Mouse (Mus musculus) midbrain, embryonic 15.5 days (tissue): Measurements from ENCODE around the gene Mt3. TPM values are rescaled to one million over a fixed set of nuclear protein-coding genes. Genes with fewer than 3 reads are reported as not detected.

ENCODE experiments used
- ATAC-seq: fragments of 200-750 bp; cut with Nextera tagmentation; replicated peaks from 2 replicates; pipeline ENCODE4 v1.8.0; 2017; ENCODE audit warnings: moderate TSS enrichment
- H3K27ac ChIP-seq: fragments of 300-500 bp; sonication (generic); 2 replicates; pipeline ENCODE4 v1.5.1; 2015; ENCODE audit warnings: mild to moderate bottlenecking, inconsistent platforms
- H3K27me3 ChIP-seq: fragments of 300-500 bp; sonication (generic); replicated peaks from 2 replicates; pipeline ENCODE4 v1.6.1; 2015; ENCODE audit warnings: inconsistent platforms
- H3K36me3 ChIP-seq: fragments of 300-500 bp; sonication (generic); replicated peaks from 2 replicates; pipeline ENCODE4 v1.6.1; 2015; ENCODE audit warnings: inconsistent platforms
- H3K4me1 ChIP-seq: fragments of 300-500 bp; sonication (generic); 2 replicates; pipeline ENCODE4 v1.6.1; 2015; ENCODE audit warnings: inconsistent platforms
- H3K4me2 ChIP-seq: fragments of 300-500 bp; sonication (generic); 2 replicates; pipeline ENCODE4 v1.6.1; 2015; ENCODE audit warnings: inconsistent platforms, mild to moderate bottlenecking, moderate library complexity
- H3K4me3 ChIP-seq: fragments of 300-500 bp; sonication (generic); 2 replicates; pipeline ENCODE4 v1.5.1; 2015; ENCODE audit warnings: mild to moderate bottlenecking, inconsistent platforms
- H3K9ac ChIP-seq: fragments of 300-500 bp; sonication (generic); 2 replicates; pipeline ENCODE4 v1.6.1; 2015; ENCODE audit warnings: mild to moderate bottlenecking, inconsistent platforms
- H3K9me3 ChIP-seq: fragments of 300-500 bp; sonication (generic); 2 replicates; pipeline ENCODE4 v1.6.1; 2016; ENCODE audit warnings: inconsistent platforms
- WGBS: fragments of 180-500 bp; shearing (Covaris S2); methylation state at CpG from one replicate; pipeline ENCODE4 v1.1.7; 2015; ENCODE audit warnings: mixed read lengths; 5-methylcytosine and 5-hydroxymethylcytosine counted together
- polyA plus RNA-seq: library from polyadenylated mRNA; unstranded; fragments of >200 nt; fragmentation: Nextera tagmentation; extraction: Ambion mirVana; gene quantifications from 2 replicates; pipeline ENCODE4 v1.2.1, GENCODE M21; 2015

Gene Mt3
- polyA plus RNA-seq, 1 experiment from 2014 or later, result 158 TPM

DNA sequence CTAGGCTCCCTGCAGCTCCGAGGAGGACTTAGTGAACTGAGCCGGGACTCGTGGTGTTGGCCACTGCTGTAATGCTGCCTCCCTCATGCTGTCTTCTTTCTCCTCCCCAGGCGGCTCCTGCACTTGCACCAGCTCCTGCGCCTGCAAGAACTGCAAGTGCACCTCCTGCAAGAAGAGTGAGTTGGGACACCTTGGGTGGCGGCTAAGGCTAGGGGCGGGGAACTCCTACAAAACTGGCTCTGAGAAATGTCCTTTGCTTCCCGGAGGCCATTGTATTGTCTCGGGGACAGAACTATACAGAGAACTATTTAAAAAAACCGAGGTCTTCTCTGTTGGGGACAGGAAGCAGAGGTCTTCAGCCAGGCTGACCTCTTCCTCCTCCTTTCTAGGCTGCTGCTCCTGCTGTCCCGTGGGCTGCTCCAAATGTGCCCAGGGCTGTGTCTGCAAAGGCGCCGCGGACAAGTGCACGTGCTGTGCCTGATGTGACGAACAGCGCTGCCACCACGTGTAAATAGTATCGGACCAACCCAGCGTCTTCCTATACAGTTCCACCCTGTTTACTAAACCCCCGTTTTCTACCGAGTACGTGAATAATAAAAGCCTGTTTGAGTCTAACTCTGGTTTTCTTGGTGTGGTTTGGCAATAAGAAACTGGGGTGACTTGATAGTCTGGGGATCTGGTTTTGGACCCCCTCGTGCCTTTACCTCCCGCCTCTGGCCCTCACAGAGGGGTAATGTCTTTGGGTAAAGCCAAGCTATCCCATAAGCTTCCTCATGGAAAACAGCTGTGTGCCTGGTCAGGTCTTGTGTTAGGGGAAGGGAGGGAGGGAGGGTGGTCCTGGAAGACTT is 27.5 kb downstream of the Mt3 start:
- Histone ChIP-seq H3K4me1 (peaks cover 25% of the 10 kb centered on the region), H3K4me2 (peak overlapping the region; percentile 87), H3K27me3 (peaks cover 86% of the 10 kb centered on the region), H3K36me3 (no peaks in the 10 kb centered on the region), H3K9me3 (no peaks in the 10 kb centered on the region), H3K9ac (no peak overlapping the region), H3K27ac (no peak overlapping the region), H3K4me3 (peak overlapping the region; percentile 42)
- ATAC-seq, result no peak
- 4% methylated on average over 25 of the region's 25 CpGs for WGBS

DNA sequence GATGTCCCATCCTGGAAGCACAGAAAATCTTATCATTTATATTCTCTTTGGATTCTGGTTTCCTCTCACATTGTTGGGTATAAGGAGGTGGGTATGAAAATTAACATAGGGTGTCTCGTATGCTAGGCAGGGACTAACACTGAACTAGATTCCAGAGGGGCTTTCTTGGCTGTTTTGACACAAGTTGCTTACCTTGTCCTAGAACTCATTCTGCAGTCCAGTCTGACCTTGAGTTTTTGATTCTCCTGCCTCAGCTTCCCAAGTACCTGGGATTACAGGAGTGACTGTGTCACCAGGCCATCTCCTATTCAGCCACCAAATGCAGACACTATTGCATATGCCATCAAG is 28.1 kb downstream of the Mt3 start:
- Histone ChIP-seq H3K36me3 (no peaks in the 10 kb centered on the region), H3K4me2 (no peak overlapping the region), H3K4me1 (peaks cover 25% of the 10 kb centered on the region), H3K27ac (no peak overlapping the region), H3K9ac (no peak overlapping the region), H3K4me3 (no peak overlapping the region), H3K27me3 (peaks cover 84% of the 10 kb centered on the region), H3K9me3 (no peaks in the 10 kb centered on the region)
- no peak for ATAC-seq
- whole genome bisulfite sequencing, result 83% methylated on average over 1 of the region's 1 CpGs

DNA sequence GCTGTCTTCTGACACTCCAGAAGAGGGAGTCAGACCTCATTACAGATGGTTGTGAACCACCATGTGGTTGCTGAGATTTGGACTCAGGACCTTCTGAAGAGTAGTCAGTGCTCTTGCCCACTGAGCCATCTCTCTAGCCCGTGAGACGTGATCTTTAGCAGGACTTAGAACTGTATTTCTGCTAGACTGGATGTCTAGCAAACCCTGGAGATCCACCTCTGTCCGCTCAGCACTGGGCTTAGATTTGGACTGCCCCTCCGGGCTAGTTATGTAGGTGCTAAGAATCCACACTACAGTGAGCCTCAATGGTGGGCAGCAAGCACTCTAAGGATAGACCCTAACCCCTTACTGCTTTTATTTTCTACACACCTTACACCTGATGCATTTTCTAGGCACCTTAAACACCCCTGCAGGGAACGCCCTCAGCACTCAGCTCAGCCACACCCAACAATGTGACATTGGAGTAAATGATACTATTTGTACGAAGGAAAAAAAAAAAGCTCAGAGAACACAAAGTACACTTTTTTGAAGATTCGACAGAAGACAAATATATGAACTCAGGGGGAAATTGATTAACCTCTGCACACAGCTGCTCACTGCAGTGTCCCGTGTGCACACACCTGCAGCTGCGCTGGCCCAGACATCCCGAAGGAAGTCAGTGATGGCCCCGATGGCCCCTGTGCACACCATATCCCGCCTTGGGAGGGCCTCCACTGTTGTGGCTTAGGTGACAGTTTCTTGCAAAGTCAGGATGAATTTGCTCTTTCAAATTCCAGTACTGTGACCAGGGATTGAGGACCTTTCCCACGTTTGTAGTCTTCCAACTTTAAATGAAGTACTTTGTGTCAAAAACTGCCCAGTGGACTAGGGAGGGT is 29.9 kb downstream of the Mt3 start:
- WGBS, result 69% methylated on average over 13 of the region's 13 CpGs
- no peak for ATAC-seq

DNA sequence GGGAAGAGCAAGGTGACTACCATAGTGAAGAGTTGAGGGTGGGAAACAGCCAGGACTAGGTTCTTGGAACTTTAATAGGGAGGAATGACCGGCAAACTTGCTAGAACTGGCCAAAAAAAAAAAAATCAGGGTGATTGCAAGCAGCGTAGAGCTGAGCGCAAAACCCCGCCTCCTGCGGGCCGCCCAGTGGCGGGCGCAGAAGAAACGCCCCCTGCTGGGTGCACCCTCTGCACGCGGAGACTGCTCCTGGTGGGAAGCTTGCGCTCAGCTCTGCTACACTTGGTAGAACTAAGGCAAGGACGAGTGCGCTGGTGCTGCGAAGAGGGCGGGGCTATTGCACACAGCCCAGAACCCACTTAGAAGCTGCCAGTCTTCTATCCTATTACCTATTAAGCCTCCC is 30.7 kb downstream of the Mt3 start:
- Histone ChIP-seq H3K4me2 (peak overlapping the region; percentile 41), H3K36me3 (no peaks in the 10 kb centered on the region), H3K27me3 (peaks cover 81% of the 10 kb centered on the region), H3K4me1 (peaks cover 38% of the 10 kb centered on the region), H3K9me3 (no peaks in the 10 kb centered on the region), H3K4me3 (peak overlapping the region; percentile 19), H3K9ac (no peak overlapping the region), H3K27ac (no peak overlapping the region)
- ATAC-seq, result 0 out of 2 replicates have a peak, but pooled peaks have one; percentile 51
- under 1% methylated on average over 16 of the region's 16 CpGs for WGBS

More for the DNA sequence above, 29.9 kb downstream of the Mt3 start:
- Histone ChIP-seq H3K27ac (no peak overlapping the region), H3K4me2 (no peak overlapping the region), H3K4me3 (no peak overlapping the region), H3K9ac (no peak overlapping the region), H3K9me3 (no peaks in the 10 kb centered on the region), H3K4me1 (peaks cover 33% of the 10 kb centered on the region), H3K27me3 (peaks cover 84% of the 10 kb centered on the region), H3K36me3 (no peaks in the 10 kb centered on the region)

DNA sequence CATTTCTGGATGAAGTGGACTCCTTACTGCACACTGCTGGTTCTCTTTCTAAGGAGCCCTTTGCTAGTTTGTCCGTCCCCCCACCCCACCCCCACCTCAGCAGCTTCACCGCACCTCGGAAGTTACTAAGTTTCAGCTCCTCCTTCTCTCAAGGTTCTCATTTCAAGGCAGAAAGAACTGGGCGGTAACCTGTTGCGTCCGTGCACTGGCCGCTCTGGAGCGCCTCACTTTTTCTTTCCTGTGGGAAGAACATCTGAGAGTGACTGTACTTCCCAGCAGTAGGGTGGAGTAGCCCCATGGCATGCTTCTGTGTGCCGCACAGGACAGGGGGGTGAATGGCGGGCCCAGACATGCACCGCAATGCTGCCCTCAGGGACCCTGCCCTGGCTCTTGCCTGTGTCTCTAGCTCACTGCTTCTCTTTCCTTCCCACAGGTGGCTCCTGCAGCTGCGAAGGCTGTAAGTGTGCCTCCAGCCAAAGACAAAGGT is 32.0 kb downstream of the Mt3 start:
- WGBS, result 22% methylated on average over 12 of the region's 12 CpGs
- H3K9me3 ChIP-seq, result no peaks in the 10 kb centered on the region
- no peak overlapping the region for H3K4me3 ChIP-seq
- no peak overlapping the region for H3K9ac ChIP-seq
- peaks cover 70% of the 10 kb centered on the region for H3K27me3 ChIP-seq
- ATAC-seq, result no peak
- peaks cover 30% of the 10 kb centered on the region for H3K4me1 ChIP-seq
- H3K27ac ChIP-seq, result no peak overlapping the region
- H3K4me2 ChIP-seq, result no peak overlapping the region
- H3K36me3 ChIP-seq, result no peaks in the 10 kb centered on the region

- WGBS, result 64% methylated on average over 6 of the region's 6 CpGs
These were observed 33.4 kb downstream of the Mt3 start for GRCm38 (mm10) chr8:94185791-94186190.

GRCm38 (mm10) chr8:94186542-94186941 is 34.1 kb downstream of the Mt3 start:
- Histone ChIP-seq H3K27ac (no peak overlapping the region), H3K4me1 (peaks cover 21% of the 10 kb centered on the region), H3K9ac (no peak overlapping the region), H3K4me2 (peak overlapping the region; percentile 36), H3K27me3 (peaks cover 56% of the 10 kb centered on the region), H3K36me3 (no peaks in the 10 kb centered on the region), H3K4me3 (no peak overlapping the region), H3K9me3 (no peaks in the 10 kb centered on the region)
- WGBS, result 6% methylated on average over 17 of the region's 17 CpGs
- peak; percentile 60; the same call in 1 of the 2 replicates for ATAC-seq

More at GRCm38 (mm10) chr8:94185791-94186190, 33.4 kb downstream of the Mt3 start:
- Histone ChIP-seq H3K9ac (no peak overlapping the region), H3K4me2 (no peak overlapping the region), H3K4me3 (no peak overlapping the region), H3K4me1 (peaks cover 21% of the 10 kb centered on the region), H3K27me3 (peaks cover 58% of the 10 kb centered on the region), H3K36me3 (no peaks in the 10 kb centered on the region), H3K27ac (no peak overlapping the region), H3K9me3 (no peaks in the 10 kb centered on the region)
- no peak for ATAC-seq

- peaks cover 49% of the 10 kb centered on the region for H3K27me3 ChIP-seq
- H3K4me1 ChIP-seq, result peaks cover 21% of the 10 kb centered on the region
- no peaks in the 10 kb centered on the region for H3K9me3 ChIP-seq
- H3K4me3 ChIP-seq, result no peak overlapping the region
- H3K36me3 ChIP-seq, result no peaks in the 10 kb centered on the region
- H3K9ac ChIP-seq, result no peak overlapping the region
- WGBS, result 36% methylated on average over 21 of the region's 21 CpGs
- no peak overlapping the region for H3K27ac ChIP-seq
- no peak for ATAC-seq
- H3K4me2 ChIP-seq, result no peak overlapping the region
These were observed 35.0 kb downstream of the Mt3 start for GRCm38 (mm10) chr8:94187290-94188002.

GRCm38 (mm10) chr8:94189275-94190031 is 37.0 kb downstream of the Mt3 start:
- Histone ChIP-seq H3K4me1 (peaks cover 13% of the 10 kb centered on the region), H3K4me3 (no peak overlapping the region), H3K9ac (no peak overlapping the region), H3K36me3 (no peaks in the 10 kb centered on the region), H3K27me3 (peaks cover 29% of the 10 kb centered on the region), H3K27ac (no peak overlapping the region), H3K4me2 (no peak overlapping the region), H3K9me3 (no peaks in the 10 kb centered on the region)
- peak; percentile 49; the same call in 1 of the 2 replicates for ATAC-seq
- 61% methylated on average over 13 of the region's 13 CpGs for WGBS

- Histone ChIP-seq H3K4me1 (peaks cover 13% of the 10 kb centered on the region), H3K9ac (no peak overlapping the region), H3K9me3 (no peaks in the 10 kb centered on the region), H3K27me3 (peaks cover 18% of the 10 kb centered on the region), H3K4me2 (peak overlapping the region; percentile 51), H3K4me3 (peak overlapping the region; percentile 24), H3K27ac (no peak overlapping the region), H3K36me3 (no peaks in the 10 kb centered on the region)
- 26% methylated on average over 21 of the region's 21 CpGs for WGBS
- no peak for ATAC-seq
These were observed 38.8 kb downstream of the Mt3 start for GRCm38 (mm10) chr8:94191101-94191691.

GRCm38 (mm10) chr8:94192926-94193325 is 40.5 kb downstream of the Mt3 start:
- no peak for ATAC-seq
- Histone ChIP-seq H3K9ac (no peak overlapping the region), H3K27ac (no peak overlapping the region), H3K4me1 (no peaks in the 10 kb centered on the region), H3K4me2 (no peak overlapping the region), H3K9me3 (no peaks in the 10 kb centered on the region), H3K4me3 (no peak overlapping the region), H3K27me3 (0 out of 2 replicates have a peak, but pooled peaks cover 3% of the 10 kb centered on the region), H3K36me3 (no peaks in the 10 kb centered on the region)
- 68% methylated on average over 1 of the region's 1 CpGs for WGBS
